Mouse (Mus musculus) adrenal gland, postnatal 0 days (tissue): Measurements from ENCODE around the gene Kcnma1. TPM values are rescaled to one million over a fixed set of nuclear protein-coding genes. Genes with fewer than 3 reads are reported as not detected.

Source experiments
- polyA plus RNA-seq: library from polyadenylated mRNA; unstranded; fragments of >200 nt; fragmentation: Nextera tagmentation; extraction: Ambion mirVana; gene quantifications from 2 replicates; pipeline ENCODE4 v1.2.1, GENCODE M21; 2015

The Kcnma1 gene
- 9.7 and 16.5 TPM in 2 replicates for polyA plus RNA-seq

GRCm38 (mm10) chr14:24014391-24014790 lies at the start of gene Kcnma1:
Gene Kcnma1, minus strand, starts transcription at chr14:24014491.

Other genes starting within 250 kb of the Kcnma1 start
- gene Dlg5, start 231.4 kb upstream of the Kcnma1 start, polyA plus RNA-seq = 9.6 and 10.4 TPM in 2 replicates